Mouse (Mus musculus): ENCODE measurements at regions not wholly inside any gene's neighbourhood (a gene's known extent, or its start where the extent isn't known, plus 50 kb on each side); places are given as distances from the start of the nearest gene placed in this dataset.
"Not testable (repeated sequence)": the region's sequence is repeated elsewhere in the genome, so short reads cannot be mapped to it uniquely, and the experiment has no call there.

DNA sequence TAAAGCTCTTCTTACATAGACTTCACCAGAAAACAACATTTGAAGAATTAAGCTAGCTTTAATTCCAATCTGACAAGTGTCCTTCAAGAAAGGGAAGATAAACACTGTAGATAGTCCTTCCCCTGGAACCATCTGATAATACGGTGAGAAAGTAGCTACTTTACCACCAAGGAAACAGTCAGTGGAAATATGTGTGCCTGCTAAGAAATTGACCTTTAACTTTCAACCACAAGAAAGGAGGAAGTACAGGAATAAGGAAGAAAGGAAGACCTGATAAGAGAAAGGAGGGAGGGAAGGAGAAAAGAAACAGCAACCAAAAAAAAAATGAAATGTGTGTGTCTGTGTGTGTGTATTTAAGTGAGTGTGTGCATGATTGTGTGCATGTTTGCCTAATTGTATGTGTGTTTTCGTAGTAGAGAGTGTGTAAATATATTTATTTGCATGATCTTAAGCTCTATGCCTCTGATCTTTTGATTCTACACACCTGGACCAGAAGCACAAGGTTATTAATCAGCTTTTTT is 831.3 kb downstream of the Pla2g4a start:
- no peak for DNase-seq

DNA sequence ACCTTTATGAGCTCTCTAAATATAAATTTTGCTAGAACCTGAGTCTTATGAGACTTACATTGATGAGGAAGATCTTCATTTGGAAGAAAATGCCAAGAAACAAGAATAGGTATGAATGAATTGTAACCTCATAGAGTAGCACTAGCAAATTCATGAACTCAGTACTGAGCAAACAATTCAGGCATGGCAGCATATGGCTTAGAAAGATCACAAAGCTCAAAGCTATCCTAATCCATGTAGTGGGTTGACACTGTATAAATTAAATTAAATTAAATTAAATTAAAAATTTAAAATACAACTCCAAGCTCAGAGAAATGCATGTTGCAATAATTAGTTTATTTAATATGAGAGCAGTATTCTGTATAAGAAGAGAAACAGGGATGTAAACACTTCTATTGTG is 832.0 kb downstream of the Pla2g4a start:
- DNase-seq = no peak

DNA sequence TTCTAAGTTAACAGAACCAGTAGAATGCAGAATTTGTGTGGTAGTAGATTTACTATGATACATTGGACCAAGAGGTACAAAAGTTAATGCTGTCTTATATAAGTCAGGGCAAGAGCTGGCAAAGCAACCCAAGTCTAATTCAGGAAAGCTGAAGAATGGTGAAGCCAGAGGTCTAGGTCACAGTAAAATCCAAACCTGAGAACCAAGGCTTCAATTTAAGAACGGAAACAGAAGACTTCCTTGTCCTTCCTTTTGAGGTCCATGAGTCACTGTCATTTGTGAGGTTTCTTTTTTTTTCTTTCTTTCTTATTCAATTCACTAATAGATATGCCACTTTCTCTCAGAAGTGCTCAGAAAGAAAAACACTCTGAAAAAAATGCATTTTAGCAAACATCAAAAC is 833.4 kb downstream of the Pla2g4a start:
- DNase-seq = no peak

DNA sequence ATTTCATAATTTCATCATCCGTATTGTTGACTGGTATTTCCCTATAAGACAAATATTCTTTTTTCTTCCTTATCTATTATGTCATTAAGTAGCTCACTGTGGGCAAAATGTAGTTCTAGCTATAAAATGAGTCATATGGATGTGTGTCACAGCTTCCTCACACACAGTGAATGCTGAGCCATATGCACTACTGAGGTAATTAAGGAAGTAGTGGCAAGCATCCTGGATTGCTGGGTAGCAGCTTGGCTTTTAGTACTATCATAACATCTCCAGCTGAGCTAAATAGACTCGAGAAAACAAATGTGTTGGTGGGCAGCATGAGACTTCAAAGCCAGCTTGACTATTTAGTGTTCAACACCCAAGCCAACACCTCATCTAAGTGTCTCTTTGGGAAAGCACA is 857.7 kb downstream of the Pla2g4a start:
- peak in 1 of 2 experiments; percentile 0 for DNase-seq

DNA sequence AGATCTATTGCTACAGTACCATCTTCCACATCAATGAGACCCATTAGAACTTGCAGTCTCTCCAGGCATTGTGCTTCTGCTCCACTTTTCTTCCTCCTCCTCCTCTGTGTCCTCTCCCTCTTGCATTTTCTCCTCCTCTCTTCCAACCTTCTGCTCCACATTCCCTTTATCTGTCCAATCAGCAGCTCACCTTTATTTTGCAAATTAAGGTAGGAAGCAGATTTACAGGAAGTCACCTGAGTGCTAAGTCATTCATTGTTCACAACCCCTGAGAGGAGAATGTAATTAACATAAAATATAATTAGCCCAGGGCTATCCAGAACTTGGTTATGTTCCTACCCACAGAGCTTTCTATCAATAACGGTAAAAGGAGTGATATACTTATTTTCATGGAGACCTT is 863.7 kb downstream of the Pla2g4a start:
- DNase-seq = no peak

DNA sequence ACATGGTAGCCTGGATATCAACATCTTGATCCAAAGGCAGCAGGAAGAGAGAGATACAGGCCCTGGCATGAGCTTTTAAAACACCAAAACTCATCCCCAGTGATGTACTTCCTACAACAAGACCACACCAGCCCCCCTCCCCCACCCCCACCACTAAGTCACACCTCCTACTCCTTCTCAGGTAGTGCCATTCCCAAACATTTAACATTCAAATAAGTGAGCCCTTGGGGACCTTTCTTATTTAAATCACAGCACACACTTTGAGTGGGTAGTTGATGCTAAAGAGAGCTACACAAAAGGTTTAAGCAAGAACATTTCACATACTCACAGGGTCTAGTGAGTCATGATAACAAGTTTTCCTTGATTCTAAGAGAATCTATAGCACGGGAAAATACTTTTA is 886.4 kb downstream of the Pla2g4a start:
- no peak for DNase-seq

DNA sequence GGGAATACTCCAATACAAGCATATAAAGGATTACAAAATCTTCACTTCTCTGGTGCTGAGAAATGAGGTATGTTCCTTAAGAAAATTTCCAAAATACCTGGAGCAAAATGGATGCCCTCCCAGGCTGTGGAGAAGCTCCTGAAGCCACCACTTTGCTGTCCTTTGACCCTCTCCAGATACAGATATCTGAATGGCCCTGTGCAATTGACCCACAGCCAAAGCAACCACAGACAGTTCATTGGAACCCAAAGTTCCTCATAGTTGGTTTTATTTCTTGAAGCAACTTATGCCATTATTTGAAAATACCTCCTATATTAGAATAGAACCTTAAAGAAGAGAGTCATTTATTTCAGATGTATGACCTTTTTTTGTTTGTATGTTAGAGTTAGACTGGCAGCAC is 891.5 kb downstream of the Pla2g4a start:
- no peak for DNase-seq

DNA sequence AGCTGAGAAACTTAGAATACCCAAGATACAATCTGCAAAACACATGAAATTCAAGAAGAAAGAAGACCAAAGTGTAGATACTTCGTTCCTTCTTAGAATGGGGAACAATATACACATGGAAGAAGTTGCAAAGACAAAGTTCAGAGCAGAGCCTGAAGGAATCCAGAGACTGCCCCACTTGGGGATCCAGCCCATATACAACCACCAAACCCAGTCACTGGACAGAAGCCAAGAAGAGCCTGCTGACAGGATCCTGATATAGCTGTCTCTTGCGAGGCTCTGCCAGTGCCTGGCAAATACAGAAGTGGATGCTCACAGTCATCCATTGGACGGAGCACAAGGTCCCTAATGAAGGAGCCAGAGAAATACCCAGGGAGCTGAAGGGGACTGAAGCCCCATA is 898.1 kb downstream of the Pla2g4a start:
- not testable (repeated sequence) for DNase-seq

DNA sequence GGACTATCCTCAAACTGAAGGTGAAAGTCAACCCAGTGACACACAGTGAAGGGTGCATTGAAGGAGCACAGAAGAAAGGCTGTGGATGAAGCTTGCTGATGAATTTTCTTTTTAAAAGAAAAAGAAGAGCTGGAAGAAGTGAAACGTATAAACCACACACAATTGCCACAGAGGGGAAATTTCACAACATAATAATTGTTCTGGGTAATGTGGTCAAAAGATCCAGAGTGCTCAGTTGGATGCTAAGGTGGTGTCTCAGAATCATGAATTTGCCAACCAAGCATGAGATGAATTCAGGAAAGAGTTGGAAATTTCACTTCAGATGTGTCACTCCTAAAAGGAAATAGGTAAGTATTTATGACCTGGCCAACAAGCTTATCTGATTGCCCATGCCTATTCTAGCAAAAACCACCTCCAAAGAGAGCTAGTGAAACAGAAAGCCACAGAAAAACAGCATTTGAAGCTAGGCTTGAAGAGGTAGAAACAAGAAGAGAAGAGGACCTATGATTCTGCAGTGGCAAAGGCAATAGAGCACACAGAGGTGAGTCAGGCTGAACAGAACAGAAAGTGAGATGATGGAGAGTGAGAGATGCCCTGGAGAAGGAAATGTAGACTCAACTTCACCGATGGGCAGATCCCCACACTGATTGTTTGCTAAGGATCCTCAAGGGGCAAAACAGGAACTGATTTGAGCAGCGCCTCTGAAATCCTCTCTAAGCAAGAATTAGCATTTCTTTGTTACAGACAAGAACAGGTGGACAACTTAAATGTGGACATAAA is 922.7 kb downstream of the Pla2g4a start:
- DNase-seq = no peak

DNA sequence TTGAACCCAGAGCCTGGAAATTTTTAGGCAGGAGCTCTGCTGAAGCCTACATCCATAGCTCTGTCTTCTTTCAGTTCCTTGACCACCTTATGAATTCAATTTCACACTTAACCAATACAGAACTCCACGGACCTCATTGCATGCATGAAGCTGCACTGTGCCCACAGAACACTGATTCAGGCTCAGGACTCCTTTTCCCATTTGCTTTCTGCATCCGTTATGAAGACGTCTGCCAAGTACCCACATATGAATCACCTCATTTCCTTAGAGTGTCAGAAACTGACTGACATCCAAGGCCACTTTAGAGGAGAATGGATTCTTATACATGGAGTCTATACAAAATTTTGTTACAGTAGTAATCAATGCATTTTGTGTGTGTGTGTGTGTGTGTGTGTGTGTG is 932.8 kb downstream of the Pla2g4a start:
- no peak for DNase-seq

DNA sequence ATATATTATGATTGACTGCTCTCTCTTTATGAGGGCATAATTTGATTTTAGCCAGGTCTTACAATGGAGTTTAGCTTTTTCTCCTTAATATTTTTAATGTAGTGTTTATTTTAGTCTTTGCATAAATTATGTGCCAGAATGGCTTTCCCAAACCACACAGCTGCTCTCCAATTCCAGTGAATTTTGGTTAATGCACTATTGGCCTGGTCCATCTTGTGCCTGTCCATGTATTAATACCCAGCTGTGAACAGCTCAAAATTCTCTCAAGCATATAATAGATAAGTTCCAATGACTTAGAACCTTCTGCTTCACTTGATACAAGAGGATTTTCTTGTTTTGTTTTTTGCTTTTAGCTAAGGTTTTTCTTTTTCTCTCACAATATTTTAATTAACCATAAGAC is 939.4 kb downstream of the Pla2g4a start:
- no peak for DNase-seq

DNA sequence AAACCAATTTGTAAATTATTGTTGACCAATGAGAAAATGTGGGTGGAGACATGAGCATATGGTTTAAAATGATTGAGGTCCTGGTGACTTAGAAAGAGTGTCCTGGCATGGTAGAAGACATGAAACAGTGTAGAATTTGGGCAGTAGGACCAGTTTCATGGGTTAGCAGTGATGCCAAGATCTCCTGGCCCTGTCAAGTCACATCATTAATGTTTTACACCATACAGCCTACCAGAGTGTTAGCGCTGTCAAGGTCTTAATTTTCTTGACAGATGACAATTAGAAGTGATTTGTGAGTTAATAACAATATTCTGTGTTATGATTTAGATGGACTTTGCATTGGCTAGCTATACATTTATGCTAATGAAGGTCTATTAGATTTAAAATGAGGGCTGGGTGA is 939.8 kb downstream of the Pla2g4a start:
- DNase-seq = peak in 1 of 2 experiments; percentile 6

DNA sequence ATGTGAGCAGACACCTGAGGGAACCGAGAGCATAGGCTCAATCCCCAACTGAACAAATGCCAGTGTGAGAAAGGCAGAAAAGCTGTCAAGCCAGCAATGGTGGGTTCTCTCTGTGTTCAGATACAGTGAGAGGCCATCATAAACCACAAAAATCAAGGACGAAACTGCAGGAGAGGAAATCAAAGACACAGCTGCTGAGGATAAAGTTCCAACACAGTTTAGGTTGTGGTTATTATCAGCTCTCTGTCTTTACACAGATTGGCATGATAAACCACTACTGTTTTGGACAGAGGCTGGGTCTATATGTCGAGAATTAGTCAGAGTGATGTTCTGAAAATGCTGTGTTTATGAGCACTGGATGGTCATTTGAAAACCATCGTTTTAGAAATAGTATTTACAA is 946.5 kb downstream of the Pla2g4a start:
- DNase-seq = no peak

DNA sequence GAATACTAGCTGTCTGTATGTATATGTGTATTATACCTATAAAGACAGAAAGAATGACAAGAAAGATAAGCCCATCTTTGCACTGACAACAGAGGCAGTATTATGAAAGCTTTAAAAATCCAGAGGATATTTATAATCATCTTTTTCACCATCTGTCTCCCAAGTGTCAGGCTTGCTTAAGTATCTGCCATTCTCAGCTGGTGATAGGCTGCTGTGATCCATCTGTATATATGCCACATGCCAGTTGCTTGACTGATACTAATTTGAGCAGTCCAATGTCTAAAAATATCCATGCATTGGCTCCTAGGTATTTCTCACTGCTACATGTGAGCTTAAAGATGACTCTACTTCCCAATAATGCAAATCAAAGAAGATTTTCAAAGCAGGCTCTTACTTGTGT is 950.3 kb downstream of the Pla2g4a start:
- DNase-seq = no peak

DNA sequence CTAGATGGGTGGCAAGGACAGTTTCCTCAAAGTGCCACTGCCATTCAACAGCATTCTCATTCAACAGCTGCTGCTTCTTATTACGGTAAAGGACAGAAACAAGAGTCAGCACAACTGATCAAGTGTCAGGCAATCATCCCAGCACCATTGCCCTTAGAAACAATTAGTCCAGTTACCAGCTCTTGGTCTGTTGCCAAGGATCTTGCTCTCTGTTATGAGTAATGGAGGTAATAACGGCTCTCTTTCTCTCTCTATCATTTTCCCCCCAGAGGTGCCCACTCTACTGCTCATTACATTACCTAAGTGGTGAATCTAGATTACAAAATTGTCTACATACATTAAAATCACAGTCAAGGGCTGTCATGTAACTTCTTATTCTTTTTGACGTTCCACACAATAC is 961.0 kb downstream of the Pla2g4a start:
- no peak for DNase-seq

DNA sequence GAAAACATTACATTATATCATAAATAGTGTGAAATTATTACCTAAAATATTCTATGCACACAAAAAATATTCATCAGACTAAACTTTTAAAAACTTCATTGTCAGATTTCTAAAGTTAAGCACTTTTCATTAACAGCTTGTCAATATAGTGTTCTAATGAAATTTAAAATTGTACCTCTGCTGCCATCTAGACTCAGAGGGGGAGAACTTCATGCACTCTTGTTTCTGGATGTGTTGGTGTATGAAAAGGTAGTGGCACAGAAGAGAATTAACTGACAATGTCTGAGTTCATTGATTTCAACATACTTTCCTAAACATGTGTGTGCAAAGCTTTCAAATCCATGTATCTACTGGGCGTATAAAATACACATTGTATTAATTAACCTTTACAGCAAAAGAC is 967.5 kb downstream of the Pla2g4a start:
- peak; percentile 26 to 34 for DNase-seq

DNA sequence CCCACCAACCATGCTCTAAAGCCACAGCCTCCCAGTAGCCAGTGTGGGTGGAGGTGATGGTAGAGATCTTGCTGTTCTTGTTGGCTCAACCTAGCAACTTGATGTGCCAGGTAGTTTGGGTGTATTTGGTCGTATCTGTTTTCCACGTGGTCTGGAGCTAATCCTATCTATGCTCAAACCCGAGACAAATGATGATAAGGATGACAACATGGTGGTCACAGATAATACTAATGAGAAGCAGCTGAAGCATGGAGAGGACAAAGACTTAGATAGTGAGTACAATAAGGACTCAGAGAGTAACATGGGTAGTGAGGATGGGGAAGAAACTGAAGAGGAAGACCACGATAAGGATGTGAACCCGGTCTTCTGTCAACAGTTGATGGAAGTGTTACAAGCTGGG is 983.7 kb downstream of the Pla2g4a start:
- DNase-seq = no peak

DNA sequence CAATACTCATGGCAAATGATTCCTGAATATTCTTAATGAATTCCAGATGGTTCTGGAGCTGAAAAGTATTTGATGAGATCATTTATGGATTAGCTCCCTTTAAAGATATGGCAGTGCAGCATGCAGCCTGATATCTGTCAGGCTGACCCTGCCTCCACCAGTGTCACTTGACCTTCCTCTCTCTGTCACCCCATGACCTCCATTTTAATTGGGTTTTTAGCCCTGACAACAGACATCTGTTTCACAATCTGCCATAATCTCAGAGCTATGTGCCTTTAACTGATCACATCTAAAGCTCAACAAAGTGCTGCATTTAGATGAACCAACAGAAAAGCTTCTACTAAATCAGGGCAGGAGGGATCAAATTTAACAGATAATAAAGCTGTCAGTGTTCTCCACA is 995.7 kb downstream of the Pla2g4a start:
- no peak for DNase-seq

DNA sequence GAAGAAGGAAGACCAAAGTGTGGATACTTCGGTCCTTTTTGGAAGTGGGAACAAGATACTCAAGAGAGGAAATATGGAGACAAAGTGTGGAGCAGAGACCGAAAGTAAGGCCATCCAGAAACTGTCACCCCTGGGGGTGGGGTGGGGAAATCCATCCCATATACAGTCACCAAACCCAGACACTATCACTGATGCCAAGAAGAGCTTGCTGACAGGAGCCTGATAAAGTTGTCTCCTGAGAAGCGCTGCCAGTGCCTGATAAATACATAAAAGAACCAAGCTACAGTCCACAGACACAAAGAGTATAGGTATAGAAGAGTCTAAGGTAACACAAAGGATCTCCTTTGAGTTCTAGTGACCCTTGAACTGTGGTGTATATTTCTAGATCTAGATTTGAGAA is 1026.7 kb downstream of the Pla2g4a start:
- DNase-seq = no peak

DNA sequence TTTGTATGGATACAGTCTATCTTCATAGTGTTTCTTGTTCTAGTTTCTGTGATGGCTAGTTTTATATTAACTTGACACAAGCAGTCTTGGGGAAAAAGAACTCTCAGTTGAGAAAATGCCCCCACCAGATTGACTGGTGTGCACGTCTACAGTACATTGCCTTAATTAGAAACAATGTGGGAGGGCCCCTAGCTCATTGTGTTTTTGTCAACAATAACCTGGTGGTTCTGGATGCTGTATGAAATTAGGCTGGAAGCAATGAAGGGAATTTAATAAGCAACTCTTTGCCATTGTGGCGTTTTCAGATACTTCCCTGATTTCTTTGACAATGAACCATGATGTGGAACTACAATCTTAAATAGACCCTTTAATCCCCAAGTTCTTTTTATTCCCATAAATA is 1036.6 kb downstream of the Pla2g4a start:
- DNase-seq = no peak

DNA sequence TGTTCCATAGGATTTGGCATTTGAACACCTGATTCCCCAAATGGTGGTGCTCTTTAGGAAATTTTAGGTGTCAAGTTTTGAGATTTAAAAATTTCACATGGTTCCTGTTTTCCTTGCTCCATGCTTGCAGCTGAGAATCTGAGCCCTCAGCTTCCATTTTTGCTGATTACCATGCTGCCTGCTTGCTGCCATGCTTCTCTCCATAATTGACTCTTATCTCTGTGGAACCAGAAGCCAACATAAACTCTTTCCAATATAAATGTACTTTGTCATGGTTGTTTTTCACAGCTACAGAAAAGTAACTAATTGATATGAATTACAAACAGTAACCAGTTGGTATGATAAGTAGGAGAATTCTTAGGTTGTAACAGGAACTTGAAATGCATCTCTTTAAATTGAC is 1044.0 kb downstream of the Pla2g4a start:
- DNase-seq = no peak

DNA sequence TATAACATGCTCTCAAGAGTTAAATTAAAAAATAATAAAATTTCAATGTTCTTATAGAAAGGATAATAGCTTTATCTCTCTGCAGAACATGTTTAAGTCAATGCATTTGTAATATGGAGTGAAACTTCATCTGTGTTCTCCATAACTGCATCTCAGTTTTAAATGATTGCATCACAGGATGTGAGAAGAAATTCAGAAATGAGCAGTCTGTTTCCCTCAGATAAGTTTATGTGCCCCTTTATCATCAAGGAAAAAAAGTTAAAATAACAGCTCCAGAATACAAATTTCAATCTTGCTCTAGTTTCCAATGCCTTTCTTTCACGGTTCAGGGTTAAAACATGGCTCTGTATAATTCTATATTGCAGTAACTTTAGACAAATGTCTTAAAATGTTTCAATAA is 1048.3 kb downstream of the Pla2g4a start:
- no peak for DNase-seq

DNA sequence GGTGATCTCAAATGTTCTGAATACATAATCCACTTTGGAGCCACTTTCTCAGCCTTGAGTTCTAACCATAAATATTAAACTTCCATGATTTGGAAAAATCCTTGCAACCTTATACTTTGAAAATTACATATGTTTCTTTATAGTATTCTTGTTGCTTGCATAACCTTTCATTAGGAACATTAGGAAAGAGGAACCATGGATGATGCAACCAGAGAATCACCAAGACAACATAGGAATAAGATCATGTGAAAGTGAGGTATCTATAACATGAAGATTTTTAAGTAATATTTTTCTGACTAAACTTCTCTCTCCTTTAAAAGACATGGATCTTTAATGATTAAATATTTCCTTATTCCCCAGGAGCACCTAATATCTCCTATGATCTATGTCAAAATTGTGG is 1057.0 kb downstream of the Pla2g4a start:
- no peak for DNase-seq

DNA sequence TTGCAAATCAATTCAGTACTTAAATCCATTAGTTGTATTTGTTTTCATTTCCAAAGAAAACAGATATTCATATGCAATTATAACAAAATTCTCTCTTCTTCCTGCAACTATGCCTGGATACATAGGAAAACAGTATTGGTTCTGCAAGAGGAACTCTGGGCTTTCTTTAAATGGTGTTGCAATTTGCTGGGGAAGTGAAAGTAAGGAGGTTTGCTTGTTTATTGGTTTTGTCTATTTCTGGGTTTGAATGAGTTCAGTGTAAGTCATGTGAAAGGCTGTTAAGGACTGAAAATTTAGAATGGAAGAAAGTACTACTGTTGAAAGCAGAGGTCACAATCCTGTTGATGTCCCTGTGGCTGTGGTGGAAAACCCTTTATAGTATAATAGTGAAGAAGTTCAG is 1058.0 kb downstream of the Pla2g4a start:
- no peak for DNase-seq
